Mouse (Mus musculus) megakaryocyte, embryonic 14.5 days (primary cell): ENCODE results near the gene Fbxo28.

Experiments used
- FLI1 ChIP-seq: IDR thresholded peaks from 2 replicates; pipeline ENCODE4 v1.6.1; 2012; ENCODE audit warnings: low read length, inconsistent platforms, mixed read lengths
- GATA1 ChIP-seq: IDR thresholded peaks from 3 replicates; pipeline ENCODE4 v1.6.1; 2012; ENCODE audit warnings: mixed read lengths, low read length, inconsistent platforms, borderline replicate concordance

- TF ChIP-seq GATA1: no peak
- TF ChIP-seq FLI1: no peak
Observed at GRCm38 (mm10) chr1:182279436-182279835, 62.0 kb downstream of the Fbxo28 start.
